Mouse (Mus musculus) hindbrain, embryonic 16.5 days (tissue): ENCODE results near the gene Nmt1. TPM values are rescaled to one million over a fixed set of nuclear protein-coding genes. Genes with fewer than 3 reads are reported as not detected.

Experiments
- ATAC-seq: fragments of 200-750 bp; cut with Nextera tagmentation; 2 replicates; pipeline ENCODE4 v1.8.0; 2017; ENCODE audit warnings: moderate TSS enrichment, moderate library complexity
- H3K27ac ChIP-seq: fragments of 300-500 bp; sonication (generic); 2 replicates; pipeline ENCODE4 v1.5.1; 2014; ENCODE audit warnings: low read depth, mild to moderate bottlenecking, control low read depth, low read length, moderate library complexity
- H3K27me3 ChIP-seq: fragments of 300-500 bp; sonication (generic); replicated peaks from 2 replicates; pipeline ENCODE4 v1.6.1; 2014; ENCODE audit warnings: low read length; ENCODE audit not compliant: control insufficient read depth, insufficient read depth
- H3K36me3 ChIP-seq: fragments of 300-500 bp; sonication (generic); 2 replicates; pipeline ENCODE4 v1.6.1; 2014; ENCODE audit warnings: mild to moderate bottlenecking, low read length, moderate library complexity, mixed read lengths; ENCODE audit not compliant: control insufficient read depth, insufficient read depth
- H3K4me1 ChIP-seq: fragments of 300-500 bp; sonication (generic); 2 replicates; pipeline ENCODE4 v1.6.1; 2014; ENCODE audit warnings: low read depth, low read length; ENCODE audit not compliant: control insufficient read depth, insufficient read depth
- H3K4me2 ChIP-seq: fragments of 300-500 bp; sonication (generic); 2 replicates; pipeline ENCODE4 v1.6.1; 2014; ENCODE audit warnings: mild to moderate bottlenecking, low read length, control low read depth, moderate library complexity
- H3K4me3 ChIP-seq: fragments of 300-500 bp; sonication (generic); 2 replicates; pipeline ENCODE4 v1.5.1; 2014; ENCODE audit warnings: mild to moderate bottlenecking, low read length, control low read depth, moderate library complexity
- H3K9ac ChIP-seq: fragments of 300-500 bp; sonication (generic); 2 replicates; pipeline ENCODE4 v1.6.1; 2014; ENCODE audit warnings: low read depth, mild to moderate bottlenecking, control low read depth, low read length, moderate library complexity
- H3K9me3 ChIP-seq: fragments of 300-500 bp; sonication (generic); 2 replicates; pipeline ENCODE4 v1.6.1; 2014; ENCODE audit warnings: mild to moderate bottlenecking, low read length, moderate library complexity; ENCODE audit not compliant: control insufficient read depth
- WGBS: fragments of 180-500 bp; shearing (Covaris S2); extraction: QIAGEN DNeasy Blood & Tissue Kit; methylation state at CpG from one replicate; pipeline ENCODE4 v1.1.7; 2014; 5-methylcytosine and 5-hydroxymethylcytosine counted together
- polyA plus RNA-seq: library from polyadenylated mRNA; unstranded; fragments of >200 nt; fragmentation: Nextera tagmentation; extraction: Ambion mirVana; gene quantifications from 2 replicates; pipeline ENCODE4 v1.2.1, GENCODE M21; 2015

The Nmt1 gene
- polyA plus RNA-seq, 1 experiment from 2014 or later: 30.4 TPM

GRCm38 (mm10) chr11:103096979-103097894, 69.2 kb downstream of the Nmt1 start:
- Histone ChIP-seq H3K4me1 (peaks cover 7% of the 10 kb centered on the region), H3K27me3 (peaks cover 9% of the 10 kb centered on the region; the same call in 1 of the 2 replicates), H3K4me3 (no peak overlapping the region), H3K9me3 (no peaks in the 10 kb centered on the region), H3K9ac (no peak overlapping the region), H3K27ac (no peak overlapping the region), H3K4me2 (no peak overlapping the region), H3K36me3 (no peaks in the 10 kb centered on the region)
- 36% methylated on average over 22 of the region's 22 CpGs for WGBS
- no peak for ATAC-seq

- Histone ChIP-seq H3K4me3 (no peak overlapping the region), H3K9me3 (no peaks in the 10 kb centered on the region), H3K4me1 (peaks cover 16% of the 10 kb centered on the region), H3K27ac (no peak overlapping the region), H3K27me3 (peaks cover 9% of the 10 kb centered on the region; the same call in 1 of the 2 replicates), H3K4me2 (no peak overlapping the region), H3K36me3 (no peaks in the 10 kb centered on the region), H3K9ac (no peak overlapping the region)
- ATAC-seq: no peak
- 65% methylated on average over 11 of the region's 11 CpGs for WGBS
Measured at GRCm38 (mm10) chr11:103098531-103099190, 70.7 kb downstream of the Nmt1 start.

- Histone ChIP-seq H3K4me2 (no peak overlapping the region), H3K4me3 (no peak overlapping the region), H3K4me1 (peaks cover 16% of the 10 kb centered on the region), H3K9ac (no peak overlapping the region), H3K9me3 (no peaks in the 10 kb centered on the region), H3K27ac (no peak overlapping the region), H3K27me3 (peaks cover 9% of the 10 kb centered on the region; the same call in 1 of the 2 replicates), H3K36me3 (no peaks in the 10 kb centered on the region)
- 55% methylated on average over 12 of the region's 12 CpGs for WGBS
- no peak for ATAC-seq
Measured at GRCm38 (mm10) chr11:103099352-103099940, 71.5 kb downstream of the Nmt1 start.

- Histone ChIP-seq H3K4me3 (no peak overlapping the region), H3K27ac (no peak overlapping the region), H3K9me3 (no peaks in the 10 kb centered on the region), H3K36me3 (no peaks in the 10 kb centered on the region), H3K27me3 (peaks cover 9% of the 10 kb centered on the region; the same call in 1 of the 2 replicates), H3K4me2 (no peak overlapping the region), H3K4me1 (peaks cover 16% of the 10 kb centered on the region), H3K9ac (no peak overlapping the region)
- 75% methylated on average over 8 of the region's 8 CpGs for WGBS
- no peak for ATAC-seq
Measured at GRCm38 (mm10) chr11:103100361-103100760, 72.4 kb downstream of the Nmt1 start.

- no peaks in the 10 kb centered on the region for H3K36me3 ChIP-seq
- no peaks in the 10 kb centered on the region for H3K9me3 ChIP-seq
- H3K4me1 ChIP-seq: peaks cover 16% of the 10 kb centered on the region
- peak within 1 kb of the TSS; percentile 76 for H3K4me2 ChIP-seq
- peak within 1 kb of the TSS; percentile 41 for H3K9ac ChIP-seq
- peaks cover 9% of the 10 kb centered on the region; the same call in 1 of the 2 replicates for H3K27me3 ChIP-seq
- peak within 1 kb of the TSS; percentile 49 for H3K4me3 ChIP-seq
- H3K27ac ChIP-seq: no peak within 1 kb of the TSS
- ATAC-seq: peak; percentile 48
- WGBS: under 1% methylated on average over 34 of the region's 34 CpGs
Measured at GRCm38 (mm10) chr11:103101481-103101865, 73.5 kb downstream of the Nmt1 start, which contains the start of the genes Plcd3 and Acbd4. Plcd3 (minus strand) TSS chr11:103101658. Acbd4 (plus strand) TSS chr11:103101682.

GRCm38 (mm10) chr11:103101866-103102501, 74.0 kb downstream of the Nmt1 start:
- 3% methylated on average over 30 of the region's 30 CpGs for WGBS
- H3K27ac ChIP-seq: no peak overlapping the region
- peaks cover 9% of the 10 kb centered on the region; the same call in 1 of the 2 replicates for H3K27me3 ChIP-seq
- peak overlapping the region; percentile 49 for H3K4me3 ChIP-seq
- peaks cover 16% of the 10 kb centered on the region for H3K4me1 ChIP-seq
- peak overlapping the region; percentile 41 for H3K9ac ChIP-seq
- no peaks in the 10 kb centered on the region for H3K36me3 ChIP-seq
- ATAC-seq: peak; percentile 31
- no peaks in the 10 kb centered on the region for H3K9me3 ChIP-seq
- H3K4me2 ChIP-seq: peak overlapping the region; percentile 76

- H3K9me3 ChIP-seq: no peaks in the 10 kb centered on the region
- H3K4me2 ChIP-seq: peak overlapping the region; percentile 76
- H3K4me3 ChIP-seq: peak overlapping the region; percentile 49
- ATAC-seq: peak; percentile 89
- no peaks in the 10 kb centered on the region for H3K36me3 ChIP-seq
- H3K4me1 ChIP-seq: peaks cover 16% of the 10 kb centered on the region
- under 1% methylated on average over 35 of the region's 35 CpGs for WGBS
- 0 out of 2 replicates have a peak overlapping the region, but pooled peaks have one; percentile 3 for H3K27ac ChIP-seq
- peaks cover 9% of the 10 kb centered on the region; the same call in 1 of the 2 replicates for H3K27me3 ChIP-seq
- peak overlapping the region; percentile 62 for H3K9ac ChIP-seq
Measured at GRCm38 (mm10) chr11:103102725-103103349, 74.8 kb downstream of the Nmt1 start.

GRCm38 (mm10) chr11:103103621-103104020, 75.6 kb downstream of the Nmt1 start:
- 63% methylated on average over 8 of the region's 8 CpGs for WGBS
- peaks cover 16% of the 10 kb centered on the region for H3K4me1 ChIP-seq
- H3K9me3 ChIP-seq: no peaks in the 10 kb centered on the region
- peak overlapping the region; percentile 76 for H3K4me2 ChIP-seq
- H3K9ac ChIP-seq: no peak overlapping the region
- H3K36me3 ChIP-seq: no peaks in the 10 kb centered on the region
- H3K4me3 ChIP-seq: peak overlapping the region; percentile 49; the same call in 1 of the 2 replicates
- no peak overlapping the region for H3K27ac ChIP-seq
- peaks cover 9% of the 10 kb centered on the region; the same call in 1 of the 2 replicates for H3K27me3 ChIP-seq
- no peak for ATAC-seq
